Mouse (Mus musculus): ENCODE data around the gene Kcnc1.

- TF ChIP-seq CTCF (IDR thresholded peaks at IDR 0.05; ENCODE audit: low read depth) (no peak), EP300 (optimal IDR thresholded peaks at IDR 0.05) (no peak)
These were observed 63.4 kb downstream of the Kcnc1 start for GRCm38 (mm10) chr7:46459605-46460245.
